Mouse (Mus musculus) hindbrain, embryonic 15.5 days (tissue): ENCODE results near the gene Nav3. TPM values are rescaled to one million over a fixed set of nuclear protein-coding genes. Genes with fewer than 3 reads are reported as not detected.

Source experiments
- ATAC-seq: fragments of 200-750 bp; cut with Nextera tagmentation; 2 replicates; pipeline ENCODE4 v1.8.0; 2017; ENCODE audit warnings: low read depth, moderate number of reproducible peaks, moderate TSS enrichment; ENCODE audit not compliant: low FRiP score
- H3K27ac ChIP-seq: fragments of 300-500 bp; sonication (generic); replicated peaks from 2 replicates; pipeline ENCODE4 v1.5.1; 2015; ENCODE audit warnings: mild to moderate bottlenecking, inconsistent platforms
- H3K27me3 ChIP-seq: fragments of 300-500 bp; sonication (generic); 2 replicates; pipeline ENCODE4 v1.6.1; 2015; ENCODE audit warnings: control low read depth, inconsistent platforms
- H3K36me3 ChIP-seq: fragments of 300-500 bp; sonication (generic); 2 replicates; pipeline ENCODE4 v1.6.1; 2015; ENCODE audit warnings: control low read depth, inconsistent platforms
- H3K4me1 ChIP-seq: fragments of 300-500 bp; sonication (generic); replicated peaks from 2 replicates; pipeline ENCODE4 v1.6.1; 2015; ENCODE audit warnings: control low read depth, inconsistent platforms
- H3K4me2 ChIP-seq: fragments of 300-500 bp; sonication (generic); 2 replicates; pipeline ENCODE4 v1.6.1; 2015; ENCODE audit warnings: moderate library complexity, mild to moderate bottlenecking, inconsistent platforms
- H3K4me3 ChIP-seq: fragments of 300-500 bp; sonication (generic); 2 replicates; pipeline ENCODE4 v1.5.1; 2015; ENCODE audit warnings: mild to moderate bottlenecking, inconsistent platforms
- H3K9ac ChIP-seq: fragments of 300-500 bp; sonication (generic); 2 replicates; pipeline ENCODE4 v1.6.1; 2015; ENCODE audit warnings: inconsistent platforms
- H3K9me3 ChIP-seq: fragments of 300-500 bp; sonication (generic); 2 replicates; pipeline ENCODE4 v1.6.1; 2016; ENCODE audit warnings: control low read depth, inconsistent platforms
- WGBS: fragments of 180-500 bp; shearing (Covaris S2); methylation state at CpG from one replicate; pipeline ENCODE4 v1.1.7; 2015; 5-methylcytosine and 5-hydroxymethylcytosine counted together
- polyA plus RNA-seq: library from polyadenylated mRNA; unstranded; fragments of >200 nt; fragmentation: Nextera tagmentation; extraction: Ambion mirVana; gene quantifications from 2 replicates; pipeline ENCODE4 v1.2.1, GENCODE M21; 2015

Gene Nav3
- polyA plus RNA-seq, 1 experiment from 2014 or later = 24.9 TPM

GRCm38 (mm10) chr10:110168892-110169291, 287.1 kb downstream of the Nav3 start:
- 87% methylated on average over 2 of the region's 2 CpGs for WGBS
- no peaks in the 10 kb centered on the region for H3K36me3 ChIP-seq

GRCm38 (mm10) chr10:110162596-110162995, 293.4 kb downstream of the Nav3 start:
- Histone ChIP-seq H3K27ac (no peak overlapping the region), H3K9me3 (no peaks in the 10 kb centered on the region), H3K4me3 (no peak overlapping the region), H3K27me3 (no peaks in the 10 kb centered on the region), H3K9ac (no peak overlapping the region), H3K36me3 (no peaks in the 10 kb centered on the region), H3K4me2 (no peak overlapping the region), H3K4me1 (peaks cover 28% of the 10 kb centered on the region)
- ATAC-seq = no peak

More at GRCm38 (mm10) chr10:110168892-110169291, 287.1 kb downstream of the Nav3 start:
- no peaks in the 10 kb centered on the region for H3K9me3 ChIP-seq
- no peak overlapping the region for H3K9ac ChIP-seq
- H3K27me3 ChIP-seq = no peaks in the 10 kb centered on the region
- no peak overlapping the region for H3K27ac ChIP-seq
- no peak overlapping the region for H3K4me2 ChIP-seq
- ATAC-seq = no peak
- no peak overlapping the region for H3K4me3 ChIP-seq
- H3K4me1 ChIP-seq = 0 out of 2 replicates have a peak, but pooled peaks cover 8% of the 10 kb centered on the region

- Histone ChIP-seq H3K4me2 (no peak overlapping the region), H3K4me3 (no peak overlapping the region), H3K9ac (no peak overlapping the region), H3K9me3 (no peaks in the 10 kb centered on the region), H3K36me3 (no peaks in the 10 kb centered on the region), H3K4me1 (peaks cover 28% of the 10 kb centered on the region), H3K27me3 (no peaks in the 10 kb centered on the region), H3K27ac (no peak overlapping the region; the same call in 1 of the 2 replicates)
- WGBS = 41% methylated on average over 5 of the region's 5 CpGs
- ATAC-seq = peak; percentile 49; the same call in 1 of the 2 replicates
Observed at GRCm38 (mm10) chr10:110160894-110161293, 295.1 kb downstream of the Nav3 start.

GRCm38 (mm10) chr10:110159548-110159947, 296.5 kb downstream of the Nav3 start:
- H3K9me3 ChIP-seq = no peaks in the 10 kb centered on the region
- no peak for ATAC-seq
- no peak overlapping the region for H3K4me2 ChIP-seq
- H3K27ac ChIP-seq = peak overlapping the region; percentile 11; the same call in 1 of the 2 replicates
- no peaks in the 10 kb centered on the region for H3K36me3 ChIP-seq
- no peaks in the 10 kb centered on the region for H3K27me3 ChIP-seq
- peaks cover 33% of the 10 kb centered on the region for H3K4me1 ChIP-seq
- 22% methylated on average over 1 of the region's 1 CpGs for WGBS
- H3K4me3 ChIP-seq = no peak overlapping the region
- no peak overlapping the region for H3K9ac ChIP-seq

GRCm38 (mm10) chr10:110158122-110158521, 297.9 kb downstream of the Nav3 start:
- ATAC-seq = no peak
- no peaks in the 10 kb centered on the region for H3K9me3 ChIP-seq
- H3K4me1 ChIP-seq = peaks cover 32% of the 10 kb centered on the region

GRCm38 (mm10) chr10:110156412-110156811, 299.6 kb downstream of the Nav3 start:
- H3K36me3 ChIP-seq = no peaks in the 10 kb centered on the region
- 34% methylated on average over 1 of the region's 1 CpGs for WGBS
- H3K4me3 ChIP-seq = no peak overlapping the region
- no peak overlapping the region for H3K9ac ChIP-seq
- no peaks in the 10 kb centered on the region for H3K9me3 ChIP-seq
- H3K4me1 ChIP-seq = peaks cover 32% of the 10 kb centered on the region
- no peak overlapping the region for H3K4me2 ChIP-seq
- no peaks in the 10 kb centered on the region for H3K27me3 ChIP-seq
- no peak overlapping the region for H3K27ac ChIP-seq
- ATAC-seq = no peak

More at GRCm38 (mm10) chr10:110158122-110158521, 297.9 kb downstream of the Nav3 start:
- no peak overlapping the region for H3K4me3 ChIP-seq
- H3K27ac ChIP-seq = no peak overlapping the region
- H3K9ac ChIP-seq = no peak overlapping the region
- 60% methylated on average over 3 of the region's 3 CpGs for WGBS
- H3K36me3 ChIP-seq = no peaks in the 10 kb centered on the region
- no peaks in the 10 kb centered on the region for H3K27me3 ChIP-seq
- H3K4me2 ChIP-seq = no peak overlapping the region

GRCm38 (mm10) chr10:110155494-110155893, 300.5 kb downstream of the Nav3 start:
- Histone ChIP-seq H3K36me3 (no peaks in the 10 kb centered on the region), H3K27me3 (no peaks in the 10 kb centered on the region), H3K4me3 (no peak overlapping the region), H3K4me2 (no peak overlapping the region), H3K9me3 (no peaks in the 10 kb centered on the region), H3K4me1 (peaks cover 26% of the 10 kb centered on the region), H3K9ac (no peak overlapping the region), H3K27ac (peak overlapping the region; percentile 9; the same call in 1 of the 2 replicates)
- ATAC-seq = no peak
- 81% methylated on average over 2 of the region's 2 CpGs for WGBS

- peak; percentile 55; the same call in 1 of the 2 replicates for ATAC-seq
- H3K27ac ChIP-seq = no peak overlapping the region
- H3K9ac ChIP-seq = no peak overlapping the region
- H3K36me3 ChIP-seq = no peaks in the 10 kb centered on the region
- no peaks in the 10 kb centered on the region for H3K27me3 ChIP-seq
- H3K4me1 ChIP-seq = peaks cover 22% of the 10 kb centered on the region
- no peak overlapping the region for H3K4me2 ChIP-seq
- WGBS = 24% methylated on average over 1 of the region's 1 CpGs
- no peaks in the 10 kb centered on the region for H3K9me3 ChIP-seq
- no peak overlapping the region for H3K4me3 ChIP-seq
Observed at GRCm38 (mm10) chr10:110154873-110155237, 301.1 kb downstream of the Nav3 start.

- Histone ChIP-seq H3K27me3 (no peaks in the 10 kb centered on the region), H3K36me3 (no peaks in the 10 kb centered on the region), H3K27ac (peak overlapping the region; percentile 23), H3K4me1 (peaks cover 16% of the 10 kb centered on the region), H3K9ac (no peak overlapping the region), H3K9me3 (no peaks in the 10 kb centered on the region), H3K4me3 (no peak overlapping the region), H3K4me2 (no peak overlapping the region)
- peak; percentile 85 for ATAC-seq
- 46% methylated on average over 6 of the region's 6 CpGs for WGBS
Observed at GRCm38 (mm10) chr10:110154001-110154872, 301.8 kb downstream of the Nav3 start.

GRCm38 (mm10) chr10:110120572-110120971, 335.4 kb downstream of the Nav3 start:
- no peak for ATAC-seq

GRCm38 (mm10) chr10:110117341-110117740, 338.7 kb downstream of the Nav3 start:
- Histone ChIP-seq H3K27me3 (no peaks in the 10 kb centered on the region), H3K9ac (no peak overlapping the region), H3K4me2 (no peak overlapping the region), H3K4me1 (no peaks in the 10 kb centered on the region), H3K9me3 (no peaks in the 10 kb centered on the region), H3K36me3 (no peaks in the 10 kb centered on the region), H3K4me3 (no peak overlapping the region), H3K27ac (no peak overlapping the region)
- ATAC-seq = no peak
- 65% methylated on average over 2 of the region's 2 CpGs for WGBS

More at GRCm38 (mm10) chr10:110120572-110120971, 335.4 kb downstream of the Nav3 start:
- H3K9me3 ChIP-seq = no peaks in the 10 kb centered on the region
- no peak overlapping the region for H3K4me2 ChIP-seq
- no peak overlapping the region for H3K4me3 ChIP-seq
- no peak overlapping the region for H3K27ac ChIP-seq
- no peaks in the 10 kb centered on the region for H3K4me1 ChIP-seq
- H3K36me3 ChIP-seq = no peaks in the 10 kb centered on the region
- H3K9ac ChIP-seq = no peak overlapping the region
- H3K27me3 ChIP-seq = no peaks in the 10 kb centered on the region

GRCm38 (mm10) chr10:110112669-110113458, 343.1 kb downstream of the Nav3 start:
- Histone ChIP-seq H3K9me3 (no peaks in the 10 kb centered on the region), H3K4me2 (no peak overlapping the region), H3K4me1 (no peaks in the 10 kb centered on the region)

More at GRCm38 (mm10) chr10:110112669-110113458, 343.1 kb downstream of the Nav3 start:
- no peak for ATAC-seq
- H3K27ac ChIP-seq = no peak overlapping the region
- H3K9ac ChIP-seq = no peak overlapping the region
- WGBS = 81% methylated on average over 5 of the region's 5 CpGs
- H3K4me3 ChIP-seq = no peak overlapping the region
- H3K36me3 ChIP-seq = no peaks in the 10 kb centered on the region
- no peaks in the 10 kb centered on the region for H3K27me3 ChIP-seq
